Mouse (Mus musculus): ENCODE data around the gene Crybb3.

Gene Crybb3

GRCm38 (mm10) chr5:113049876-113050275, 31.5 kb downstream of the Crybb3 start:
- DNase-seq (ENCODE audit: low read depth, low spot score), result no peak

DNA sequence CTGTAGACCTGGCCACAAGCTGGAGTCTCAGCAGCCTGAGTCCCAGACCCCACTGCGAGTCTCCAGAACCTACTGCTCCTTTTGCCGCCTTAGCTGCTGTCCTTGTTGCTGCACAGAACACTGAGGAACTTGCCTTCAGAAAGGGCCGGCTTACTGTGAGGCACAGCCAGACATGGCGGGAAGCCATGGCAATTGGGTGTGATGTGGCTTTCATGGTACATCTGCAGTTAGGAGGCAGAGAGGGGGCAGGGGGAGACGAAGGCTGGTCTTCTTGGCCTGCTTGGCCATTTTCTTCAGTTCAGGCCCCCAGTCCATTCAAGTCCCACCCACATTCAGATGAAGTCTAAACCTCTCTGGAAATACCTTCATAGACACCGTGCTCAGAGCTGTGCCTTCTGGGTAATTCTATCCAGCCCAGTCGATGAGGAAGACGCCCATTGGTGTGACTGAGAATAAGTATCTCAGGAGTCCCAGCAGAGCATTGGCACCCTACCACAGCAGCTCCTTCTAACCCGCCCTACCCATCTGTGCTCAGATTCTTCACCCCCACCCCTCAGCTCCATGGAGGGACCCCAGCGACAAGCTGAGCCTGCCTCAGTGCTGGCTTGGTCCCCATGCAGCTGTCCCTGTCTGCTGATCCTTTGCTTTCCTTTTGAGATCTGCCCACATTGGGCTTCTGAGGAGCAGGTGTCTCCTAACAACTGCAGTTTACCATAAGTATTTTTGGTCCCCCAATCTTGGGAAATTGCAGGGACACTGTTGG, 35.7 kb downstream of the Crybb3 start:
- no peak for DNase-seq (ENCODE audit: low read depth, low spot score)

- DNase-seq (ENCODE audit: low read depth, low spot score), result no peak
Observed at GRCm38 (mm10) chr5:113043531-113043930, 37.9 kb downstream of the Crybb3 start.

DNA sequence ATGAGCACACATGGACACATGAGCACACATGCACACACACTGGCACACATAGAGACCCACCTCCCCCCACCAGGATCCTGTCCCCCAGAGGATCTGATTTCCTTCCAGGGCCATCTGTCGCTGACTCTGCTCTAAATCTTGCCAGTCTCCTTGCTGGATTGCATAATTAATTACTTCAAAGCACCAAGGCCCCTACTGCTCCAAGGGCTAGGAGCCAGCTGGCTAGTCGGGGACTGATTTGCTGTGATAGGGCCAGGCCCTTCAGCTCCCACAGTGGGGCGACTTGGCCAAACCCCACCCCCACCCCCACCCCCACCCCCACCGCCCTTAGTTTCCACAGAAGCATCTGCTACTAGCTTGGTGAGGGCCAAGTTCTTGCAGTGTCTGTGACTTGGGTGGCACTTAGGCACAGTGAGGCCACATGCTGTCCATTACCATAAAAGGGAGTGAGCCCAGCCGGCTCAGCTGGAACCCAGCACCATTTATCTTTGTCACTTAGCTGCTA, 39.8 kb downstream of the Crybb3 start:
- no peak for DNase-seq (ENCODE audit: low read depth, low spot score)

DNA sequence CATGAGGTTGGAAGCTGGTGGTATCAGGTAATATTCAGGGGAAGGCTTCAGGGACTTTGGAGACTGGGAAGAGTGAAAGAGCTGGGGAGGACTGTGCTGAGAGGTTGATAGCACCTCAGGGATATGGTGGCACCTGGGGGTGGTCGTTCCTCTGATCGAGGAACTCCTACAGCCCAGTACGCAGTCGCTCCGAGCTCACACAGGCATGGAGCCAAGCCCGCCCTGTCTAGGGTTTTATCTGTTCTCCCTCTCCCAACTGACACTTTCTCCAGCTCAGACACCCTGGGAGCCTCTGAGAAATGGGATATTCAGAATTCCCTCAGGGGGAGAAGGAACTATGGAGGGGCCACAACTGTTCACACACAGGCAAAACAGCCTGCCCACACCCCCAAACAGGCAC, 40.6 kb downstream of the Crybb3 start:
- no peak for DNase-seq (ENCODE audit: low read depth, low spot score)

- DNase-seq (ENCODE audit: low read depth, low spot score), result no peak
Observed at GRCm38 (mm10) chr5:113038601-113039000, 42.8 kb downstream of the Crybb3 start.

DNA sequence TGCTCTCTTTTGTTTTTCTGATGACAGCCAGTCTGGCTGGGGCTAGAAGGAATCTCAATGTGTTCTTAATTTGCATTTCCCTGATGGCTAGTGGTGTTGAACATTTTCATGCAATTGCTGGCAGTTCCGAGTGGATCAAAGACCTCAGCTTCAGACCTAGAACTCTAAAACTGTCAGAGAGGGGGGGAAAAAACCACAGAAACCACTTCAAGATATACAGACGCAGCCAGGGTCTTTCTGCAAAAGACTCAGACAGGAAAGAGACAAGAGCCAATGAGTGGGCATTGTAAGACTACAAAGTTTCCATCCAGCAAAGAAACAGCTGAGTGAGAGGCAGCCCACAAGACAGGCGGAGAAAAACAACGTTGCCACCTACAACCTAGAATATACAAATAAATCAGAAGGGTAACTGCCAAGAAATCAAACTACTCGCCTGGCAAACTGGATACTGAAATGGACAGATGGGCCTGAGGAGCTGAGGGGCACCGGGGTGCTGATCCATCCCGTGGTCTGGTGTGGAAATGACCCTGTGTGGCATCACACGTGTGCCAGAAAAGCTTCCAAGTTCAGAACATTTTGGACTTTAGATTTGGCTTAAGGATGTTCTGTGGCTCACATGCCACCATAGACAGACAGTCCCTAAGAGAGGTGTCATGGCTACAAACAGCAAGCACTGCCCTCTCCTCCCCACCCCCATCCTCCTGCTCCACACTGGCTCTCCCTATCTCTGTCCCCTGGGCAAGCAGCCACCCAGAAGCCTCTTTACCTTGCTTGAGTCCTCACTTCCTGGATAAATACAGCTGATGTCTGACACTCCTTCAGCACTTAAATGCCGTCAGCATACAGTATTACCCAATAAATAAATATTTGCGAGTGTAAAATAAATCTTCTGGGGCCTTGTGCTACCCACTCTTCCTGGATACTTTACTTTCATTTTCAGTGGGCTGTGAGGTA, 46.0 kb downstream of the Crybb3 start:
- no peak for DNase-seq (ENCODE audit: low read depth, low spot score)

- DNase-seq (ENCODE audit: low read depth, low spot score), result no peak
Observed at GRCm38 (mm10) chr5:113031201-113031754, 50.1 kb downstream of the Crybb3 start.

DNA sequence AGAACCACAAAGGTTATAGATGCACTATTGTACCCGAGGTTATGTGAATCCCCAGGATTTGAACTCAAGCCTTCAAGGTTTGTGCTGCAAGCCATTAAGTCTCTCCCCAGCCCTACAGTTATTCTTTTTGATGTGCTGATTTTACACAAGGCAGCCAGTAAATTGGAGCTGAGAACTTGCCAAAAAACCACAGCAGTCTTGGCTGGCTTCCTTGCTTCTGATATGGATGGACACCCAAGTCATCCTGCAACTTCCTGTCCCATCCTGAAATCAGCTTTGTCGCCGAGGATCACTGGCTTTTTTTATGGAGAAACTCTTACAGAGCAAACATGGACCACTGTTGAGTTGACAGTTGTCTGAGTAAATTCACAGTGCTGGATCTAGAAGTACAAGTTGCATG, 51.3 kb downstream of the Crybb3 start:
- DNase-seq (ENCODE audit: low read depth, low spot score), result no peak

- DNase-seq (ENCODE audit: low read depth, low spot score), result no peak
Observed at GRCm38 (mm10) chr5:113026706-113027105, 54.7 kb downstream of the Crybb3 start.
